Mouse (Mus musculus) kidney, adult 9 months (tissue): ENCODE measurements at regions not wholly inside any gene's neighbourhood (a gene's known extent, or its start where the extent isn't known, plus 50 kb on each side); places are given as distances from the start of the nearest gene placed in this dataset.

Experiments used
- DNase-seq: peaks from one replicate; pipeline ENCODE4 v3.0.0; 2022

DNA sequence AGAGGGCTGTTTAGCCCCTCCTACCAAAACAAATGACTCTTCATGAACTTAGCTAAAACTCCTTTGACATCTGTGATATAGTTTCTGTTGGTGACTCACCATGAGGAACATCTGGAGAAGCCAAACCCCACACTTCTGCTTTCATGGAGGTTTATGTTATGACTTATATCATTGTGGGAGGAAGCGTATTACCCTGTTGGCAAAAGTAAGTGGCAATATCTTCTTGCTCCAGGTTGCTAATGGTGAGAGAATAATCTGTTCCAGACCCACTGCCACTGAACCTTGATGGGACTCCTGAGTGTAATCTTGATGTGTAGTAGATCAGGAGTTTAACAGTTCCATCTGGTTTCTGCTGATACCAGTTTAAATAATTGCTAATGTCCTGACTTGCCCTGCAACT is 1096.2 kb upstream of the Tacstd2 start:
- no peak for DNase-seq

- no peak for DNase-seq
Measured at GRCm38 (mm10) chr6:68606033-68606432, 1070.4 kb upstream of the Tacstd2 start.
